Mouse (Mus musculus) embryonic facial prominence, embryonic 15.5 days (tissue): ENCODE results near the gene Timm8b. TPM values are rescaled to one million over a fixed set of nuclear protein-coding genes. Genes with fewer than 3 reads are reported as not detected.

Experiments used
- polyA plus RNA-seq: library from polyadenylated mRNA; unstranded; fragments of >200 nt; fragmentation: Nextera tagmentation; extraction: Ambion mirVana; gene quantifications from 2 replicates; pipeline ENCODE4 v1.2.1, GENCODE M21; 2015

Gene Timm8b
- polyA plus RNA-seq, 1 experiment from 2014 or later, result 217 TPM

Other genes with a start within 250 kb of the Timm8b start
- 11.7 and 15.6 TPM in 2 replicates for gene Plet1, start 109.4 kb upstream of the Timm8b start, polyA plus RNA-seq
- gene Pts, start 75.2 kb upstream of the Timm8b start, polyA plus RNA-seq, result 68.0 and 75.7 TPM in 2 replicates
- 6.5 and 7.9 TPM in 2 replicates for gene Il18, start 49.1 kb upstream of the Timm8b start, polyA plus RNA-seq
- 0.08 and 0.52 TPM in 2 replicates for gene Bco2, start 48.7 kb upstream of the Timm8b start, polyA plus RNA-seq
- not detected in 2 replicates for gene Tex12, start 42.6 kb upstream of the Timm8b start, polyA plus RNA-seq
- 249 TPM in 2 replicates for gene Sdhd, start 98 bp upstream of the Timm8b start, polyA plus RNA-seq
- gene Pih1d2, start 13.4 kb downstream of the Timm8b start, polyA plus RNA-seq, result 8.8 and 12.8 TPM in 2 replicates
- 23.1 and 25.2 TPM in 2 replicates for gene Nkapd1, start 13.6 kb downstream of the Timm8b start, polyA plus RNA-seq
- gene Dlat, start 55.9 kb downstream of the Timm8b start, polyA plus RNA-seq, result 50.1 and 51.3 TPM in 2 replicates
- 13.7 and 17.2 TPM in 2 replicates for gene Dixdc1, start 135.6 kb downstream of the Timm8b start, polyA plus RNA-seq
- 9.5 TPM in 2 replicates for gene 2310030G06Rik, start 142.6 kb downstream of the Timm8b start, polyA plus RNA-seq
- gene Cryab, start 147.4 kb downstream of the Timm8b start, polyA plus RNA-seq, result 139 and 178 TPM in 2 replicates
- 61.2 and 79.5 TPM in 2 replicates for gene Hspb2, start 148.4 kb downstream of the Timm8b start, polyA plus RNA-seq
- 10.8 and 11.3 TPM in 2 replicates for gene Fdxacb1, start 164.3 kb downstream of the Timm8b start, polyA plus RNA-seq
- 33.9 and 35.2 TPM in 2 replicates for gene Alg9, start 171.1 kb downstream of the Timm8b start, polyA plus RNA-seq
- 39.9 and 51.9 TPM in 2 replicates for gene 1110032A03Rik, start 171.6 kb downstream of the Timm8b start, polyA plus RNA-seq
- gene Ppp2r1b, start 241.4 kb downstream of the Timm8b start, polyA plus RNA-seq, result 54.3 and 58.9 TPM in 2 replicates